Mouse (Mus musculus) activated CD4-positive, CD25-positive, alpha-beta regulatory T cell, adult 9 weeks (primary cell): ENCODE measurements around the gene Camk2g. TPM values are rescaled to one million over a fixed set of nuclear protein-coding genes. Genes with fewer than 3 reads are reported as not detected.

Source experiments
- polyA plus RNA-seq: library from polyadenylated mRNA; unstranded; fragments of 100-300 nt; shearing (Covaris generic); gene quantifications from one replicate; pipeline ENCODE4 v1.2.1, GENCODE M21; 2017

Camk2g gene
- polyA plus RNA-seq = 9.9 TPM

DNA sequence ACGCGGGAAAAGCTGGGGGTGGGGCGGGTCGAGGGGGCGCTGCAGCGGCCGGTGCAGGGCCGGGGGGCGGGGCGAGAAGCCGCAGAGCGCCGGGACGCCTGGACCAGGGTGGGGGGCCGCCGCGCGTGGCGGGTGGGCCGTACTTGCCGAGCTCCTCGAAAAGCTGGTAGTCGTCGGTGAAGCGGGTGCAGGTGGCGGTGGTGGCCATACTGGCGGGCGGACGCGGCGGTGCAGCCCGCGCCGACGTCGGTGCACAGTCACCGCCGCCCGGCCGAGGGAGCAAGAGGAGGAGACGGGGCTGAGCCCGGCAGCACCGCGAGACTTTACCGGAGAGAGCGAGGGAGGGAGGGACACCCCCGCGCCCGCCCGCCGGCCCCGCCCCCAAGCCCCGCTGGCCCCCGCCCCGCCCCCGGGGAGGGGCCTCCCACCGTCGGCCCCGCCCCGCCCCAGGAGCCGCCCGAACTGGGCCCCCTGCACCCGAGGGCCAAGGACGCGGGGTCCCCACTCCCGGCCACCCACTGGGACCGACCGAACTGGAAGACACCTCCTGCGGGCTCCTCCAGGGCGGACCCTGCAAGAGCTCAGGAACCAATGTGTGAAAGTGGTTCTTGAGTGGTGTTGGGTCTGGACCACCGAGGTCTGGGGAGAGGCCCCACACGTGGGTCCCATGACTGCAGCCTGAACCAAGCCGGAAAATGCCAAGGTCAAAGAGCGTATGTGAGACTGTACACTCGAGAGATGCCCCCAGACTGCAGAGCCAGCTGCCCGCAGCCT is at the start of gene Camk2g:
Gene Camk2g, minus strand, starts transcription at position 331 of the 774 bp plus-strand sequence.

DNA sequence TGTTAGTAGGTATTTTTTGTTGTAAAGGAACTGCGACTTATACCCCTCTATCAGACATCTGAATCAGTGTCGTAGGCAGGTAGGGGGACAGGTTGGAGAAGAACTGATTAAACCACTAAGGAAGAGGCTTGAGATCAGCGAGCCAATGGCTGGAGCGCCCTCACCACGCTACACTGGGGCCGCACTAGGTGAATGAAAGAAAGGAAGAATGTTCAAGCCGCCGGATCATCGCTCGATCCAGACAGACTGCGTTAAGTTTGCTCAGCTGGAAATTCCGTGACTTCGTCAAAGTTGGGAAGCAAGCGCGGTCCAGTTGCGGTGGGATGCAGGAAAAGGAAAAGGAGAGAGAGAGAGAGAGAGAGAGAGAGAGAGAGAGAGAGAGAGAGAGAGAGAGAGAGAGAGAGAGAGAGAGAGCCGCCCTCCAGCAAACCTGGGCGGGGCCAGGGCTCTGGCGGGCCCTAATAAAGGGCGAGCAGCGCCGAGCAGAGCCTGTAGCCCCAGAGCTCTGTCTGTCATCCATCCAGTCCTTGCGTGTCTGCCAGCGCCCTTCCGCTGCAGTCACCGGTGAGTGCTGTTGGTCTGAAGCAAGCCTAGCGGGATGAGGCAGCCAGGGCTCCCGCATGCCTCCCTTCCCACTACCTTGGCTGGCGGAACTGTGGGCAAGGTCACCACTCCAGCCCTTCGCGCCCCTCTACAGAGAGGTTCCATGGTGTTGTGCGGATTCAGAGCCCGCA is 42.5 kb upstream of the Camk2g start, which contains the start of gene Plau:
Gene Plau, plus strand, starts transcription at position 490 of the 734 bp plus-strand sequence.

DNA sequence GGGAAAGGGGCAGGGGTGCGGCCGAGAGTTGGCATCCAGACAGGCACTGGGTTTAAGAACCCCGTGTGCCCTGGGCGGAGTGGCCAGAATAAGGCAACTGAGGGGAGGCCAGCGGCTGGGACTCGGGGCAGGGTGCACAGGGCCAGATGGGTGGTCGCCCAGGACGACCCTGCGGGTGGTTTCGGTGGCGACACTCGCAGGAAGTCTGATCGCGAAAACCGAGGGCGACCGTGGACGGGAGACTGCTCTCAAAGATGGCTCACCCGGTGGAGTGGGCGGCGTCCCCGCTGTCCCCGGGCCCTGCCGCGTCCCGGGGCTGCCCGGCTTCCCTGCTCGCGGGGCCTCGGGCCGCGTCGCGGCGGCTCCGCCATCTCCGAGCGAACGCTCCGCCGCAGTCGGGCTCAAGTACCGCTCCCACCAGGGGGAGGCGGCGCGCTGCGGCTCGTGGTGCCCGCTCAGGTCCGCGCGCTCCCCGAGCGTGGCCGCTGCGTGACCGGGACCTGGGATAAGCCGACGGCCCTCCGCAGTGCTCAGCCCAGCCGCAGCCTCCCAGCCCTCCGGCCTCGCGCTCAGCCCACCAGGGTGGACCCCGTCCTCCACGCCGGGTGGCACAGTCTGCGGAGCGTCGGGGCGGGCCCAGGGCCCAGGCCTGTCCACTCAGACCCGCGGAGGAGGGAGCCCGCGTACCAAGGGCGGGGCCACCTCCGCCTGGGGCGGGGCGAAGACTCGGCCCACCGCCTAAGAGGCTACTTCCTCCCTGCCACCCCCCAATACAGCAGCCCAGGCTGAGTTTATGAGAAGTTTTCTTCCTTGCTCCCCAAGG is 59.7 kb downstream of the Camk2g start, which contains the start of gene Ndst2:
Gene Ndst2, minus strand, starts transcription at position 611 of the 823 bp plus-strand sequence.

GRCm38 (mm10) chr14:20707201-20708190 is 86.4 kb downstream of the Camk2g start, which contains the start of gene Zswim8:
Gene Zswim8, plus strand, starts transcription at chr14:20707552.

GRCm38 (mm10) chr14:20702741-20703381 is 91.0 kb downstream of the Camk2g start, which contains the start of gene Chchd1:
Gene Chchd1, plus strand, starts transcription at chr14:20703006.

DNA sequence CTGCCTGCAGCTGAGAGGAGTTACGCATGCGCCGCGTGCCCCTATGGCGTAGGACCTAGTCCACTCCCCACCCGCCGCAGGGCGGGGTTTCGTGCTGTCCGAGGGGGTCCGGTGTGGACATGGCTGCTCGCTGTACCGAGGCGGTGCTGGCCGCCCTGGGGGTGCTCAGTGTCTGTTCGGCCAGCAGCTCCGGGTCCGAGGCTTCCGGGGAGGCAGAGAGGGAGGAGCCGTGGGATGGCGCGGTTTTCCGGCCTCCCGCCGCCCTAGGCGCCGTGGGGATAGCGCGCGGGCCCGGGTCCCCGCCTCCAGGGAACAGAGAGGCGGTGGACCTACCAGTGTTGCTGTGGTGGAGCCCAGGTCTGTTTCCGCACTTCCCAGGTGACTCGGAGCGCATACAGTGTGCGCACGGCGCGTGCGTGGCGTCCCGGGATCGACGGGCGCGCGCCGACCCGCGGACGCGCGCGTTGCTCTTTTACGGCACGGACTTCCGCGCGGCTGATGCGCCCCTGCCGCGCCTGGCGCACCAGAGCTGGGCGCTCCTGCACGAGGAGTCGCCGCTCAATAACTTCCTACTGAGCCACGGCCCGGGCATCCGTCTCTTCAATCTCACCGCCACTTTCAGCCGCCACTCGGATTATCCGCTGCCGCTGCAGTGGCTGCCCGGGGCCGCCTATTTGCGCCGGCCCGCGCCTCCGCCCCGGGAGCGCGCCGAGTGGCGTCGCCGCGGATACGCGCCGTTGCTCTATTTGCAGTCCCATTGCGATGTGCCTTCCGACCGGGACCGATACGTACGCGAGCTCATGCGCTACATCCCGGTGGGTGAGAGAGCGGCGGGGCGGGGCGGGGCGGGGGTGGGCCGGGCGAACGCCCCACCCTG is 98.8 kb downstream of the Camk2g start, which contains the start of gene Fut11:
Gene Fut11, plus strand, starts transcription at position 85 of the 877 bp plus-strand sequence.

Other genes with a start within 250 kb of the Camk2g start
- 12.9 TPM for gene Ppp3cb, start 247.5 kb downstream of the Camk2g start, polyA plus RNA-seq
- gene Usp54, start 153.0 kb downstream of the Camk2g start, polyA plus RNA-seq = 4.7 TPM
- not detected for gene Myoz1, start 137.5 kb downstream of the Camk2g start, polyA plus RNA-seq
- gene Synpo2l, start 125.7 kb downstream of the Camk2g start, polyA plus RNA-seq = 0.07 TPM
- gene Sec24c, start 119.8 kb downstream of the Camk2g start, polyA plus RNA-seq = 280 TPM
- gene Fut11, start 99.1 kb downstream of the Camk2g start, polyA plus RNA-seq = 5.0 TPM
- 135 TPM for gene Chchd1, start 91.1 kb downstream of the Camk2g start, polyA plus RNA-seq
- 19.9 TPM for gene Zswim8, start 86.5 kb downstream of the Camk2g start, polyA plus RNA-seq
- 13.4 TPM for gene Ndst2, start 59.5 kb downstream of the Camk2g start, polyA plus RNA-seq
- not detected for gene Plau, start 42.6 kb upstream of the Camk2g start, polyA plus RNA-seq
- gene Vcl, start 135.3 kb upstream of the Camk2g start, polyA plus RNA-seq = 2.2 TPM